Mouse (Mus musculus): Measurements from ENCODE around the gene Map3k9.

DNA sequence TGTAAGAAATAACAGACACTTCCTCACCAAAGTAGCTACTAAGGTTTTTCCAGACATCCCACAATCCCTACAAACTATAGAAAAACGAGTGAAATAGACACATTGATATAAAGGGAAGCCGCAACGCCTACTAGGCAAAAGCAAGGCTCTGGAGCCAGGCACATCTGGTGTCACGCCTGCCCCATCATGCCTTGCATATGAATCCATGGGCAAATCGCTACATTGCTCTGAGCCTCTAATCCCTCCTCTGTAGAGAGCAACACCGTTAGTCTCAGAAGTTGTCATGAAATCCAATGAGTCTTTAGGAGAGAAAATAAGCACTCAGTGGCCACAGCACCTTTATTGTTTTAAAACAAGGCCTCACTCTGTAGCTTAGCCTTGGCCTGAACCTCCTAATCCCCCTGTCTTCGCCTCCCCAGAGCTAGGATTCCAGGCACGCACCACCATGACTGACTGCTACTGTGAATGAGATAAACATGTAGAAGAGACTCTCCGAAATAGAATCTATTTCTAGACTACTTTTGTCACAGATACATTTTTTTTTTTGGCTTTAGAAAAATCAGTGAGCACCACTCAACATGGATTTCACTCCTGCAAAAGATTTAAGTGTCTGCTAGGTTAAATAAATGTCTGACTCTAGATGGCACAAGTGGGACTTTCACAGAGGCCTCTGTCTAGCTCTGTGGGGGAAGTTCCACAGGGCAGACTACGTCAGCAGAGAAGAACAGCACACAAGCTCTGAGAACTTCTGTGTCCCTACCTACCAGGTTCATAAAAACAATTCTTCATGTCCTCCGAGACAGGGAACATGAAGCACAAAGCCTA, 45.5 kb downstream of the Map3k9 start:
- TF ChIP-seq EP300 (IDR thresholded peaks at IDR 0.05; ENCODE audit: insufficient read depth, low read depth, low read length) (no peak), POLR2A (IDR thresholded peaks at IDR 0.05; ENCODE audit: insufficient read depth, low read length) (no peak), CTCF (IDR thresholded peaks at IDR 0.05; ENCODE audit: low read depth, low read length) (no peak)

Data from ES-Bruce4 (cell line).